ENCODE assay signal across 8 mouse cellular contexts in the genomic region with DNA sequence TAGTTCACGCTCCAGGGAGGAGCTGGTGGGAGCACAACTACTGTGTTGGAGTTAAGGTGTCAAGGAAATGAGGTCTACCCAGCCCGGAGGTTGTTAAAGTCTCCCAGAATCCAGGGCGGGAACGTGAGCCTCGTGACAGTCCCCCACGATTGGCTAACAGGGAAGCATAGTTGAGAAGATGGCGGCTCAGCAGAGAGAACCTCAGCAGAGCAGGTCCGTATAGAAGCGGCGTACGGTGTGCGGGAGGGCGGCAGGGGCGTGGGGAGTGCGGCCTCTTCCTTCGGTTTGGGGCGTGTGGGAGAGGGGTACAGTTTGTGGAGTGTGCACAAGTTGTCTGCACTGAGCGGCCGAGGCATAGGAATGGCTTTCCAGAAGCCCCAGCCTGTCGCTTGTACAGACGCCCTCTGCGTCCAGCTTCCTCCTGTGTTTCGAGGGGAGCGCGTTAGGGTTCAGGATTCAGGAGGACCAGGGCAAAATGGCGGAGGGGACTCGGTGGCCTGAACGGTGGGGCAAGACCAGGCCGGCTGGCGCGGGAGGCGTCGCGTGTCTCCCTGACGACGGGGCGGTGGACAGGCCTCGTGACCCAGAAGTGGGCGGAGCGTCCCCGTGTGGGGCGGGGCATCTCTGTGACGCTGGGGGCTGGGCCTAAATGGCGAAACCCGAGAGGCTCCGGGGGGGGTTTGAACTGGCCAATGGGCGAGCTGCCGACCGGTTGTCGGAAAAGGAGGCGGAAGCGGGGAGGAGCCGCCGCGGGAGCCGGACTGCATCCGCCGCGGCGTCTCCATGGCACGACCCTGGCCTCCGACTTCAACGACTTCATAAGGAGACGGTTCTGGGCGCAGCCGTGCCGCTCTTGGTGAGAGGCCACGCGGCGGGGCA. TPM values are rescaled to one million over a fixed set of nuclear protein-coding genes. Genes with fewer than 3 reads are reported as not detected.
A peak's percentile ranks its signal among the peaks of the same experiment; 100 is the strongest.
DNase-seq lines count a peak whose midpoint lies in the region; ATAC-seq and TF ChIP-seq lines count a peak whose summit lies in the region.

TSS of gene Odf2 (plus strand) at position 156 of the 879 bp plus-strand sequence.

- peaks cover 16% of the 10 kb centered on the region for H3K4me1 ChIP-seq in heart, embryonic 12.5 days (replicated peaks)
- peaks cover 6% of the 10 kb centered on the region for H3K4me1 ChIP-seq in kidney, postnatal 0 days (replicated peaks; ENCODE audit: insufficient read depth, low read length)
- H3K4me1 ChIP-seq in liver, embryonic 11.5 days (replicated peaks; ENCODE audit: control insufficient read depth, insufficient read depth, low read length), result peaks cover 11% of the 10 kb centered on the region
- peaks cover 12% of the 10 kb centered on the region for H3K4me1 ChIP-seq in stomach, embryonic 14.5 days (ENCODE audit: control insufficient read depth, insufficient read depth, low read length)

- no peaks in the 10 kb centered on the region for H3K27me3 ChIP-seq in heart, embryonic 12.5 days (replicated peaks)
- H3K27me3 ChIP-seq in kidney, postnatal 0 days (ENCODE audit: insufficient read depth, low read length), result no peaks in the 10 kb centered on the region
- no peaks in the 10 kb centered on the region for H3K27me3 ChIP-seq in liver, embryonic 11.5 days (replicated peaks; ENCODE audit: control insufficient read depth, insufficient read depth, low read length)
- H3K27me3 ChIP-seq in stomach, embryonic 14.5 days (ENCODE audit: control insufficient read depth, insufficient read depth, low read length), result no peaks in the 10 kb centered on the region

- H3K9ac ChIP-seq in heart, embryonic 12.5 days, result peak within 1 kb of the TSS; percentile 87
- peak within 1 kb of the TSS; percentile 90 for H3K9ac ChIP-seq in kidney, postnatal 0 days (ENCODE audit: low read depth, low read length)
- peak within 1 kb of the TSS; percentile 91 for H3K9ac ChIP-seq in liver, embryonic 11.5 days (ENCODE audit: low read depth, low read length)
- H3K9ac ChIP-seq in stomach, embryonic 14.5 days (replicated peaks; ENCODE audit: low read depth, low read length), result peak within 1 kb of the TSS; percentile 92

- no peak for TF ChIP-seq CTCF in kidney, postnatal 0 days (IDR thresholded peaks at IDR 0.05; ENCODE audit: low read depth)

- H3K36me3 ChIP-seq in heart, embryonic 12.5 days, result peaks cover 28% of the 10 kb centered on the region
- H3K36me3 ChIP-seq in kidney, postnatal 0 days (ENCODE audit: insufficient read depth, low read length), result peaks cover 16% of the 10 kb centered on the region
- peaks cover 24% of the 10 kb centered on the region; the same call in 1 of the 2 replicates for H3K36me3 ChIP-seq in liver, embryonic 11.5 days (ENCODE audit: control insufficient read depth, insufficient read depth, low read length)
- peaks cover 23% of the 10 kb centered on the region for H3K36me3 ChIP-seq in stomach, embryonic 14.5 days (ENCODE audit: control insufficient read depth, insufficient read depth, low read length)

- peak within 1 kb of the TSS; percentile 88 for H3K4me2 ChIP-seq in heart, embryonic 12.5 days
- peak within 1 kb of the TSS; percentile 88 for H3K4me2 ChIP-seq in kidney, postnatal 0 days (ENCODE audit: low read length)
- H3K4me2 ChIP-seq in liver, embryonic 11.5 days, result peak within 1 kb of the TSS; percentile 89
- H3K4me2 ChIP-seq in stomach, embryonic 14.5 days (replicated peaks; ENCODE audit: low read depth, low read length), result peak within 1 kb of the TSS; percentile 87

- no peaks in the 10 kb centered on the region for H3K9me3 ChIP-seq in heart, embryonic 12.5 days (replicated peaks)
- H3K9me3 ChIP-seq in kidney, postnatal 0 days (replicated peaks; ENCODE audit: low read length), result no peaks in the 10 kb centered on the region
- H3K9me3 ChIP-seq in liver, embryonic 11.5 days (ENCODE audit: control insufficient read depth, low read length), result no peaks in the 10 kb centered on the region
- no peaks in the 10 kb centered on the region for H3K9me3 ChIP-seq in stomach, embryonic 14.5 days (ENCODE audit: control insufficient read depth, low read depth, low read length)

- peak within 1 kb of the TSS; percentile 82 for H3K27ac ChIP-seq in heart, embryonic 12.5 days (ENCODE audit: poor library complexity, severe bottlenecking)
- peak within 1 kb of the TSS; percentile 87 for H3K27ac ChIP-seq in kidney, postnatal 0 days
- peak within 1 kb of the TSS; percentile 81 for H3K27ac ChIP-seq in liver, embryonic 11.5 days (ENCODE audit: low read depth, low read length)
- peak within 1 kb of the TSS; percentile 93 for H3K27ac ChIP-seq in stomach, embryonic 14.5 days (ENCODE audit: low read length)

- H3K4me3 ChIP-seq in heart, embryonic 12.5 days, result peak within 1 kb of the TSS; percentile 90
- peak within 1 kb of the TSS; percentile 86 for H3K4me3 ChIP-seq in kidney, postnatal 0 days (replicated peaks; ENCODE audit: low read depth, low read length)
- peak within 1 kb of the TSS; percentile 82 for H3K4me3 ChIP-seq in liver, embryonic 11.5 days (ENCODE audit: low read depth, low read length)
- peak within 1 kb of the TSS; percentile 100 for H3K4me3 ChIP-seq in stomach, embryonic 14.5 days (ENCODE audit: low read depth, low read length)

- under 1% methylated on average over 56 of the region's 70 CpGs for WGBS in heart, embryonic 12.5 days
- WGBS in kidney, postnatal 0 days, result under 1% methylated on average over 66 of the region's 70 CpGs
- WGBS in liver, embryonic 11.5 days, result 2% methylated on average over 70 of the region's 70 CpGs
- under 1% methylated on average over 70 of the region's 70 CpGs for WGBS in stomach, embryonic 14.5 days

- peak; percentile 98 for DNase-seq in CD4-positive helper T cell, adult 2 months (ENCODE audit: low read depth, low spot score)
- peak; percentile 95 for DNase-seq in brain, embryonic 18.5 days (ENCODE audit: low read depth, low spot score)
- DNase-seq in kidney, postnatal 0 days (ENCODE audit: low spot score), result peak; percentile 98
- DNase-seq in liver, embryonic 11.5 days (ENCODE audit: low spot score), result peak; percentile 100
- peak; percentile 99 for DNase-seq in naive thymus-derived CD4-positive, alpha-beta T cell, adult 2 months (ENCODE audit: low read depth)

- ATAC-seq in erythroid progenitor cell, adult 5-6 weeks (replicated peaks; ENCODE audit: low FRiP score, poor library complexity, severe bottlenecking), result peak; percentile 83
- peak; percentile 93 for ATAC-seq in heart, embryonic 12.5 days (ENCODE audit: insufficient number of reproducible peaks, low FRiP score)
- peak; percentile 91 for ATAC-seq in kidney, postnatal 0 days (replicated peaks; ENCODE audit: low FRiP score, low read depth)
- ATAC-seq in liver, embryonic 11.5 days (replicated peaks; ENCODE audit: low FRiP score), result peak; percentile 88
- peak; percentile 89 for ATAC-seq in stomach, embryonic 14.5 days (ENCODE audit: insufficient number of reproducible peaks, insufficient read depth, low FRiP score, low read depth)

RNA-seq across cellular contexts. Expression of gene Odf2, which starts in this region (rescaled TPM):
- 168 and 212 TPM in 2 replicates for total RNA-seq in erythroid progenitor cell, adult 5-6 weeks (2015; ENCODE audit: low replicate concordance)
- 352 and 377 TPM in 2 replicates for total RNA-seq in erythroid progenitor cell, adult 5-6 weeks (2017; ENCODE audit: low replicate concordance)
- 64.1 and 72.2 TPM in 2 replicates for polyA plus RNA-seq in heart, embryonic 12.5 days (2016; fragmentation: Nextera tagmentation; extraction: Ambion mirVana)
- 33.1 and 36.9 TPM in 2 replicates for polyA plus RNA-seq in kidney, postnatal 0 days (2015; fragmentation: Nextera tagmentation; extraction: Ambion mirVana)
- 81.7 and 83.4 TPM in 2 replicates for polyA plus RNA-seq in liver, embryonic 11.5 days (2014; fragmentation: Nextera tagmentation; extraction: Ambion mirVana)
- 64.3 and 67.2 TPM in 2 replicates for polyA plus RNA-seq in stomach, embryonic 14.5 days (2014; fragmentation: Nextera tagmentation; extraction: Ambion mirVana)

Comparison
In these comparisons a context has a peak if more than half of its experiments do, and no peak if none do; other contexts are left out.
1. Peak in every context shown above with its lines: DNase-seq, ATAC-seq, H3K4me3 ChIP-seq and H3K27ac ChIP-seq.